Mouse (Mus musculus) kidney, postnatal 0 days (tissue): Measurements from ENCODE around the gene Armh3. TPM values are rescaled to one million over a fixed set of nuclear protein-coding genes. Genes with fewer than 3 reads are reported as not detected.
A peak's percentile ranks its signal among the peaks of the same experiment; 100 is the strongest.

Source experiments
- ATAC-seq: fragments of 200-750 bp; cut with Nextera tagmentation; replicated peaks from 2 replicates; pipeline ENCODE4 v1.8.0; 2017; ENCODE audit warnings: low read depth, moderate number of reproducible peaks, moderate TSS enrichment, moderate library complexity; ENCODE audit not compliant: low FRiP score
- DNase-seq: peaks from one replicate; pipeline ENCODE4 v3.0.0-alpha.2; 2016; ENCODE audit warnings: low spot score
- H3K27ac ChIP-seq: fragments of 300-500 bp; sonication (generic); 2 replicates; pipeline ENCODE4 v1.5.1; 2014; ENCODE audit warnings: mild to moderate bottlenecking
- H3K27me3 ChIP-seq: fragments of 300-500 bp; sonication (generic); 2 replicates; pipeline ENCODE4 v1.6.1; 2014; ENCODE audit warnings: low read length, mixed read lengths; ENCODE audit not compliant: insufficient read depth
- H3K36me3 ChIP-seq: fragments of 300-500 bp; sonication (generic); 2 replicates; pipeline ENCODE4 v1.6.1; 2014; ENCODE audit warnings: low read length, mixed read lengths; ENCODE audit not compliant: insufficient read depth
- H3K4me1 ChIP-seq: fragments of 300-500 bp; sonication (generic); replicated peaks from 2 replicates; pipeline ENCODE4 v1.6.1; 2014; ENCODE audit warnings: antibody characterized with exemption, low read length, mixed read lengths; ENCODE audit not compliant: insufficient read depth
- H3K4me2 ChIP-seq: fragments of 300-500 bp; sonication (generic); 2 replicates; pipeline ENCODE4 v1.6.1; 2014; ENCODE audit warnings: mild to moderate bottlenecking, low read length, moderate library complexity, mixed read lengths
- H3K4me3 ChIP-seq: fragments of 300-500 bp; sonication (generic); replicated peaks from 2 replicates; pipeline ENCODE4 v1.5.1; 2014; ENCODE audit warnings: low read depth, low read length
- H3K9ac ChIP-seq: fragments of 300-500 bp; sonication (generic); 2 replicates; pipeline ENCODE4 v1.6.1; 2014; ENCODE audit warnings: low read depth, low read length
- H3K9me3 ChIP-seq: fragments of 300-500 bp; sonication (generic); replicated peaks from 2 replicates; pipeline ENCODE4 v1.6.1; 2016; ENCODE audit warnings: low read length, inconsistent platforms, mixed read lengths
- CTCF ChIP-seq: IDR thresholded peaks from 2 replicates; pipeline ENCODE4 v1.5.1; 2016; ENCODE audit warnings: antibody characterized with exemption, low read depth, mild to moderate bottlenecking, moderate library complexity
- WGBS: fragments of 180-500 bp; shearing (Covaris S2); extraction: QIAGEN DNeasy Blood & Tissue Kit; methylation state at CpG from one replicate; pipeline ENCODE4 v1.1.7; 2014; 5-methylcytosine and 5-hydroxymethylcytosine counted together
- polyA plus RNA-seq: library from polyadenylated mRNA; unstranded; fragments of >200 nt; fragmentation: Nextera tagmentation; extraction: Ambion mirVana; gene quantifications from 2 replicates; pipeline ENCODE4 v1.2.1, GENCODE M21; 2015

The Armh3 gene
- polyA plus RNA-seq, 1 experiment from 2014 or later = 13.2 TPM

DNA sequence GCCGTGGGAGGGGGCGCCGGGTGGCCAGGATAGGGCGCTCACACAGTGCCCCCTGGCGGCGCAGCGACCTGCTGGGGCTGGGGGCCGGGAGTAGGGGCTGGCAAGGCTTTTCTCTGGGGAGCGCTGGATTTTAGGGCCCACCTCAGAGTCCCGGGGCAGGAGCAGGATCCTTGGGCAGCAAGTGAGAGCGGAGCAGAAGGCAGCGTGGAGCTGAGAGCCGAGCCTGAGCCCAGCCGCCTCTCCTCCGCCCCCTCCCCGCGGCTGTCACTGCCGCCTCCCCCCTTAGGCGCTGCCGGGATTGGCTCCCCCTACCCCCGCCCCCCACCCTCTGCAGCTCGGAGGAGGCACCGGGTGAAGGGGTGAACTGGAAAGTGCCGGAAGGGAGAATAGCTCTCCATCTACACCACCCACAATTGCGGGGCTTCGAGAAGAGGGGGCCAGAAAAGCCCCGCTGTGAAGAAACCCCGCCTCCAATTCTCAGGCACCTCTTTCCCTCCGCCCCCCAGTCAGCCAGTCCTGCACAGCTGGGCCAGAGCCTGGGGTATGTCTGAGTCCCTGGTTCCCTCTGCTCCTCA, 182.4 kb downstream of the Armh3 start, which contains the start of gene Kcnip2:
Gene Kcnip2 (minus strand): TSS at position 231 of the 575 bp plus-strand sequence.
- under 1% methylated on average over 28 of the region's 29 CpGs for WGBS
- peak; percentile 53; the same call in 1 of the 2 replicates for ATAC-seq
- Histone ChIP-seq H3K4me1 (peaks cover 36% of the 10 kb centered on the region), H3K4me3 (peak within 1 kb of the TSS; percentile 36), H3K4me2 (peak within 1 kb of the TSS; percentile 82), H3K27me3 (no peaks in the 10 kb centered on the region), H3K9me3 (no peaks in the 10 kb centered on the region), H3K36me3 (no peaks in the 10 kb centered on the region), H3K27ac (peak within 1 kb of the TSS; percentile 54), H3K9ac (peak within 1 kb of the TSS; percentile 2; the same call in 1 of the 2 replicates)
- peak; percentile 72 for DNase-seq
- TF ChIP-seq CTCF = peak; percentile 47

DNA sequence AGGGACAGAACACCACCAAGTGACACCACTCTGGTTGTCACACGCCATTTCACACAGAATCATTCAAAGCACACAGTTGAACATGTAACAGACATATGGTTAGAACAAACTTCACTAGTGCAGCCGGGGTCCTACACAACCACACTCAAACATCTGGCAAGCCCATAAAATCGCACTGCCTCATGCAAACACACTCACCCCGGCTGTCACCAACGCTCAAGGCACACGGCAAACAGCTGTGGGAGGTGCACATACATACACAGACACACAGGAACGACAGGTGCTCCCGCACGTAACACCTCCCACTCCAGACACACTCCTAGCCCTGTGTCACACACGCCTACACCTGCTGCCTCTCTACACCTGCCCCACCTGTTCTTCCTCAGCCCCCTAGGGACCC, 183.1 kb downstream of the Armh3 start:
- 38% methylated on average over 10 of the region's 10 CpGs for whole genome bisulfite sequencing
- ATAC-seq (no peak), DNase-seq (no peak)
- peak overlapping the region; percentile 82 for H3K4me2 ChIP-seq
- no peak for TF ChIP-seq CTCF
- no peaks in the 10 kb centered on the region for H3K9me3 ChIP-seq
- peak overlapping the region; percentile 36 for H3K4me3 ChIP-seq
- no peaks in the 10 kb centered on the region for H3K36me3 ChIP-seq
- no peaks in the 10 kb centered on the region for H3K27me3 ChIP-seq
- H3K9ac ChIP-seq = no peak overlapping the region
- no peak overlapping the region for H3K27ac ChIP-seq
- H3K4me1 ChIP-seq = peaks cover 36% of the 10 kb centered on the region

DNA sequence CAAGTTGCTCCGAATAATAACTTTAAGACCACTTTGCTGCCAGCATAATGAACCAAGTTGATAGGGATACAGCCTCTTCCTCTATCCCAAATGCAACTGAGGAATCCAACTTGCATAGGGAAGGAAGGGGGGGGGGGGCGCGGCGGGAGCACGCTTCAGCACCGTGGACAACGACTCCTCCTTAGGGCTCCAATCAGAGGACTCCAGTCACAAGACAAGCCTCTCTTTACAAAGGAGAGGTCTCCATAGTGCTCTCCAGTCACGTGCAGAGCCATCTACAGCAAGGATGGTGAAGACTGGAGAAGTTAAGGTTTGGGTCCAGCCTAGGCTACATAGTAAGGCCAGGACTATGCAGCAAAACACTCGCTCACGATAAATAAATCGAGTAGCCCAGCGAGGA, 184.5 kb downstream of the Armh3 start:
- 12% methylated on average over 12 of the region's 12 CpGs for WGBS
- H3K4me3 ChIP-seq = no peak overlapping the region
- DNase-seq (peak; percentile 78), ATAC-seq (peak; percentile 48; the same call in 1 of the 2 replicates)
- no peak overlapping the region for H3K4me2 ChIP-seq
- no peaks in the 10 kb centered on the region for H3K27me3 ChIP-seq
- peaks cover 36% of the 10 kb centered on the region for H3K4me1 ChIP-seq
- H3K9me3 ChIP-seq = no peaks in the 10 kb centered on the region
- no peaks in the 10 kb centered on the region for H3K36me3 ChIP-seq
- no peak overlapping the region for H3K27ac ChIP-seq
- H3K9ac ChIP-seq = no peak overlapping the region
- no peak for TF ChIP-seq CTCF

DNA sequence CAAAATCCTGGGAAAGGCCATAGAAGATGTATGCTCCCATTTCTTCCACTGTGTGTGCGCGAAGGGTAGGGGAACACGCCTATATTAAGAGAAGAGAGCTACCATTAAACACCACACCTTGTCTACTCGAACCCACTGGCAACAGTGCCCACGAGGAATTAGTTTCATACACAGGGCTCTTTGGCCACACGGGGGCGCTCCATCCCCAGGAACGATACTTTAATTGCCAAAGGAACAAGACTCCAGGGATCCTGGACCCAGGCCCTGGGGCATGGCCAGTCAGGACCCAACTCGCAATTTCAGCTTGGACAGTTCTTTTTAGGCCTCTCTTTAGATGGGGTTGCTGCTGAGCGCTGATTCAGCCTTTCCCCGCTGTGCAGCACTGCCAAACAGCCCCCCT, 185.0 kb downstream of the Armh3 start:
- DNase-seq (peak; percentile 82), ATAC-seq (0 out of 2 replicates have a peak, but pooled peaks have one; percentile 29)
- peaks cover 35% of the 10 kb centered on the region for H3K4me1 ChIP-seq
- TF ChIP-seq CTCF = peak; percentile 84
- no peak overlapping the region for H3K4me2 ChIP-seq
- H3K36me3 ChIP-seq = no peaks in the 10 kb centered on the region
- 3% methylated on average over 11 of the region's 11 CpGs for WGBS
- no peaks in the 10 kb centered on the region for H3K9me3 ChIP-seq
- H3K4me3 ChIP-seq = no peak overlapping the region
- H3K27ac ChIP-seq = no peak overlapping the region
- H3K27me3 ChIP-seq = no peaks in the 10 kb centered on the region
- H3K9ac ChIP-seq = no peak overlapping the region

DNA sequence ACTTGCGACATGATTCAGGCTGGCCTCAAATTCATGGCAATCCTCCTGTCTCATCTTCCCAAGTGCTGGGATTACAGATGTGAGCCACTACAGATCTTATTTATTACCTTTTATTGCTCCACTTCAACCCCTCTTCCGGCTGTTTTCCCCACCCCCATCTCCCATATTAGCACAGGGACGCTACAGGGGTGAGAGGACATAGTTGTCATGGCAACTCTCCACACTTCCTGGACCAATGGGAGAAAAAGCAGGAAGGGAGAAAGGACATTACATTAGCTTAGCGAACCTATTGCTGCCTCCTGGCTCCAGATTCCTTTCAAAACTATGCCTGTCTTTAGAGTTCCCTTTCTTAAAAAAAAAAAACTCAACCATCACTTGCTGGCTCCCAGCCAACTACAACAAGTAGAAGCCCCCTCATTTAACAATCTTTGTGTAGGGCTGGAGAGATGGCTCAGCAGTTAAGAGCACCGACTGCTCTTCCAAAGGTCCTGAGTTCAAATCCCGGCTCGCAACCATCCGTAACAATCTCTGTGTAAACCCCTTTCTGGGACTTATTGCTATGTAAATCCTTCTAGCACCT, 185.5 kb downstream of the Armh3 start:
- Histone ChIP-seq H3K4me1 (peaks cover 30% of the 10 kb centered on the region), H3K27me3 (no peaks in the 10 kb centered on the region), H3K36me3 (no peaks in the 10 kb centered on the region), H3K4me3 (no peak overlapping the region), H3K9me3 (no peaks in the 10 kb centered on the region), H3K4me2 (peak overlapping the region; percentile 39), H3K27ac (no peak overlapping the region), H3K9ac (no peak overlapping the region)
- ATAC-seq = no peak
- no peak for TF ChIP-seq CTCF
- 10% methylated on average over 8 of the region's 8 CpGs for WGBS
- peak; percentile 45 for DNase-seq

DNA sequence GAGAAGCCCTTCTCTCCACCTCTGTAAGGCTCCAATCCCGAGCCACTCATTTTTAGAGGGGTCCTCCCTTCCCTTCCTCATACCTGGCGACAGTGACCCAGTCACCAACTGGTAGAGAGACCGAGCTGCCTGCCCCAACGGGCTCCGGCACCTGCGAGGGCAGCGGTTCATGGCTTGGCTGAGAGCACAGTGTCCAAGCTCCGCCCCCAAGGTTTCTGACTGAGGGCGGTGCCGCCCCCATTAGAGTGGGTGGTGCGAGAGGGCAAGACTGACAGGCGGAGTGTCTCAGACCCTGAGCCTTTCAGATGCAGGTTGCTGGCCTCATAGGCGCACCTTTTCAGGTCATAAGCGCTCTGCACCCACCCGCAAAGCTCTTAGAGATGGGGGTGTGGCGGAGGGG, 186.2 kb downstream of the Armh3 start:
- 2% methylated on average over 16 of the region's 16 CpGs for WGBS
- Histone ChIP-seq H3K27ac (no peak overlapping the region), H3K4me2 (peak overlapping the region; percentile 39), H3K36me3 (no peaks in the 10 kb centered on the region), H3K27me3 (no peaks in the 10 kb centered on the region), H3K4me1 (peaks cover 24% of the 10 kb centered on the region), H3K9ac (no peak overlapping the region), H3K4me3 (no peak overlapping the region), H3K9me3 (no peaks in the 10 kb centered on the region)
- peak; percentile 50 for DNase-seq
- no peak for TF ChIP-seq CTCF
- ATAC-seq = 0 out of 2 replicates have a peak, but pooled peaks have one; percentile 16
